Mouse (Mus musculus) heart, embryonic 16.5 days (tissue): ENCODE results near the gene Itih4. TPM values are rescaled to one million over a fixed set of nuclear protein-coding genes. Genes with fewer than 3 reads are reported as not detected.

Experiments
- ATAC-seq: fragments of 200-750 bp; cut with Nextera tagmentation; replicated peaks from 2 replicates; pipeline ENCODE4 v1.8.0; 2017; ENCODE audit warnings: moderate number of reproducible peaks; ENCODE audit not compliant: insufficient read depth, low FRiP score; ENCODE audit errors: extremely low read depth
- H3K27ac ChIP-seq: fragments of 300-500 bp; sonication (generic); 2 replicates; pipeline ENCODE4 v1.5.1; 2014; ENCODE audit warnings: mild to moderate bottlenecking, low read length, control low read depth, moderate library complexity
- H3K27me3 ChIP-seq: fragments of 300-500 bp; sonication (generic); 2 replicates; pipeline ENCODE4 v1.6.1; 2014; ENCODE audit warnings: low read length, mixed read lengths; ENCODE audit not compliant: control insufficient read depth, insufficient read depth
- H3K36me3 ChIP-seq: fragments of 300-500 bp; sonication (generic); 2 replicates; pipeline ENCODE4 v1.6.1; 2014; ENCODE audit not compliant: control insufficient read depth, insufficient read depth
- H3K4me1 ChIP-seq: fragments of 300-500 bp; sonication (generic); 2 replicates; pipeline ENCODE4 v1.6.1; 2014; ENCODE audit warnings: low read length, mixed read lengths; ENCODE audit not compliant: control insufficient read depth, insufficient read depth
- H3K4me2 ChIP-seq: fragments of 300-500 bp; sonication (generic); 2 replicates; pipeline ENCODE4 v1.6.1; 2014; ENCODE audit warnings: low read depth, mild to moderate bottlenecking, control low read depth, low read length
- H3K4me3 ChIP-seq: fragments of 300-500 bp; sonication (generic); 2 replicates; pipeline ENCODE4 v1.5.1; 2014; ENCODE audit warnings: mild to moderate bottlenecking, control low read depth, low read length
- H3K9ac ChIP-seq: fragments of 300-500 bp; sonication (generic); 2 replicates; pipeline ENCODE4 v1.6.1; 2014; ENCODE audit warnings: low read length, control low read depth
- H3K9me3 ChIP-seq: fragments of 300-500 bp; sonication (generic); replicated peaks from 2 replicates; pipeline ENCODE4 v1.6.1; 2016; ENCODE audit warnings: low read length; ENCODE audit not compliant: control insufficient read depth
- WGBS: fragments of 180-500 bp; shearing (Covaris S2); extraction: QIAGEN DNeasy Blood & Tissue Kit; methylation state at CpG from one replicate; pipeline ENCODE4 v1.1.7; 2014; 5-methylcytosine and 5-hydroxymethylcytosine counted together
- polyA plus RNA-seq: library from polyadenylated mRNA; unstranded; fragments of >200 nt; fragmentation: Nextera tagmentation; extraction: Ambion mirVana; gene quantifications from 2 replicates; pipeline ENCODE4 v1.2.1, GENCODE M21; 2015

Gene Itih4
- polyA plus RNA-seq, 1 experiment from 2014 or later: 0.38 TPM

DNA sequence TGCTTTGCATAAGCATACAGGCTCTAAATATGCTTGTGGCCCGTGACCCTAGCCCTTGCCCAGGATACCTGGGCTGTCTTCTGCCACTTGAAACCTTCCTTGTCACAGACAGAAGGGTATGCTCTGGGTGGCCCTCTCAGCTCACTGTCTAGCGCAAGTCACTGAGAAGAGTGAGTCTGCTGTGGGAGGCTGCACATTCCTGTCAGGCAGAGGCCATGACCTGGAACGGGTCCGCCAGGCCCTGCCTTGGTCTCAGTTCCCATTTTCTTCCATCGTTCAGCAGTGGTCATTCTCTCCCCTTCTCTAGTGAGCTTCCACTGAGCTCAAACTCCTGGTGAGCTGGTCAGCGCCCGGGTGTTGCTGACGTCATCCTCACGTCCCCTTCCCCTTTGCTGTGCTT is 10.3 kb upstream of the Itih4 start:
- H3K36me3 ChIP-seq: peaks cover 3% of the 10 kb centered on the region; the same call in 1 of the 2 replicates
- H3K27ac ChIP-seq: no peak overlapping the region
- 72% methylated on average over 9 of the region's 9 CpGs for WGBS
- H3K4me2 ChIP-seq: no peak overlapping the region
- peaks cover 4% of the 10 kb centered on the region for H3K4me1 ChIP-seq
- no peak for ATAC-seq
- H3K4me3 ChIP-seq: no peak overlapping the region
- no peaks in the 10 kb centered on the region for H3K9me3 ChIP-seq
- H3K27me3 ChIP-seq: no peaks in the 10 kb centered on the region
- no peak overlapping the region for H3K9ac ChIP-seq

- Histone ChIP-seq H3K27ac (no peak overlapping the region), H3K4me3 (no peak overlapping the region)
Measured at GRCm38 (mm10) chr14:30876451-30876850, 9.8 kb upstream of the Itih4 start.

GRCm38 (mm10) chr14:30877827-30878226 is 8.4 kb upstream of the Itih4 start:
- no peaks in the 10 kb centered on the region for H3K9me3 ChIP-seq
- no peak overlapping the region for H3K9ac ChIP-seq
- no peak for ATAC-seq
- no peak overlapping the region for H3K4me2 ChIP-seq
- H3K27ac ChIP-seq: no peak overlapping the region
- WGBS: 94% methylated on average over 3 of the region's 3 CpGs
- peaks cover 3% of the 10 kb centered on the region; the same call in 1 of the 2 replicates for H3K36me3 ChIP-seq
- H3K4me1 ChIP-seq: peaks cover 3% of the 10 kb centered on the region; the same call in 1 of the 2 replicates
- no peak overlapping the region for H3K4me3 ChIP-seq
- no peaks in the 10 kb centered on the region for H3K27me3 ChIP-seq

More at GRCm38 (mm10) chr14:30876451-30876850, 9.8 kb upstream of the Itih4 start:
- Histone ChIP-seq H3K4me1 (peaks cover 3% of the 10 kb centered on the region; the same call in 1 of the 2 replicates), H3K27me3 (no peaks in the 10 kb centered on the region), H3K36me3 (peaks cover 3% of the 10 kb centered on the region; the same call in 1 of the 2 replicates), H3K9me3 (no peaks in the 10 kb centered on the region), H3K9ac (no peak overlapping the region), H3K4me2 (no peak overlapping the region)
- WGBS: 81% methylated on average over 10 of the region's 10 CpGs
- no peak for ATAC-seq

DNA sequence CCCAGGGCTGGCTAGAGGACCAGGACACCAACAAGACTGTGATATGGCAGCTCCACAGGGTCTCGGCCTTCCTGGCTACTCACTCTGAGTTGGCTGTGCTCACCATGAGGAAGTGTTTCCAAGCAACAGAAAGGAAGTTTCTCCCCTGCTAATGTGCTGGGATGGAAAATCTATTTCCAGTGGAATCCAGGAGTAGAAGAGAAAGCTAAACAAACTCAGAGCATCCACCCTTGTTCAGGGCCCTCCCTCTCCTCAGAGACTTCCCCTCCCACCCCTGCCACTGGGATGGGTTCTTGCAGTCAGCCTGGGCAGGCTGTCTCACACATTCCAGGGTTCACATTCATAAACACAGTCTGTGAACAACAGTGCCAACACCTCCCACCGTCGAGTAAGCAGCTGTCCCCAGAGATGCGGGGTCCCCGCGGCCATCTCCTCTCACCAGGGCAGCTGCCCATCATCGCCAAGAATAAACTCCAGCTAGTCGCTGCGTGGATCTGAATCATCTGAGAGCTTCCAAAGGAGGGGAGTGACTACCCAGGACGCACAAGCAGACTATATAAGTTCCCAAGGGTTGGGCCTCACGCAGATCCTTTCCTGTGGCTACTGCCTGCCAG is 7.2 kb upstream of the Itih4 start, which contains the start of gene Mustn1:
TSS of gene Mustn1 (plus strand) at position 243 of the 614 bp plus-strand sequence.
- Histone ChIP-seq H3K27me3 (no peaks in the 10 kb centered on the region), H3K9me3 (no peaks in the 10 kb centered on the region), H3K4me2 (peak within 1 kb of the TSS; percentile 5; the same call in 1 of the 2 replicates), H3K4me1 (peaks cover 3% of the 10 kb centered on the region; the same call in 1 of the 2 replicates), H3K27ac (peak within 1 kb of the TSS; percentile 54), H3K36me3 (peaks cover 3% of the 10 kb centered on the region; the same call in 1 of the 2 replicates), H3K4me3 (no peak within 1 kb of the TSS), H3K9ac (0 out of 2 replicates have a peak within 1 kb of the TSS, but pooled peaks have one; percentile 8)
- 38% methylated on average over 11 of the region's 11 CpGs for WGBS
- ATAC-seq: peak; percentile 75

GRCm38 (mm10) chr14:30879794-30880193 is 6.5 kb upstream of the Itih4 start:
- no peak overlapping the region for H3K4me3 ChIP-seq
- no peaks in the 10 kb centered on the region for H3K36me3 ChIP-seq
- H3K27me3 ChIP-seq: no peaks in the 10 kb centered on the region
- H3K9ac ChIP-seq: 0 out of 2 replicates have a peak overlapping the region, but pooled peaks have one; percentile 8
- no peaks in the 10 kb centered on the region for H3K9me3 ChIP-seq
- 67% methylated on average over 9 of the region's 9 CpGs for WGBS
- H3K4me1 ChIP-seq: peaks cover 3% of the 10 kb centered on the region; the same call in 1 of the 2 replicates
- ATAC-seq: no peak
- H3K27ac ChIP-seq: peak overlapping the region; percentile 54
- no peak overlapping the region; the same call in 1 of the 2 replicates for H3K4me2 ChIP-seq

DNA sequence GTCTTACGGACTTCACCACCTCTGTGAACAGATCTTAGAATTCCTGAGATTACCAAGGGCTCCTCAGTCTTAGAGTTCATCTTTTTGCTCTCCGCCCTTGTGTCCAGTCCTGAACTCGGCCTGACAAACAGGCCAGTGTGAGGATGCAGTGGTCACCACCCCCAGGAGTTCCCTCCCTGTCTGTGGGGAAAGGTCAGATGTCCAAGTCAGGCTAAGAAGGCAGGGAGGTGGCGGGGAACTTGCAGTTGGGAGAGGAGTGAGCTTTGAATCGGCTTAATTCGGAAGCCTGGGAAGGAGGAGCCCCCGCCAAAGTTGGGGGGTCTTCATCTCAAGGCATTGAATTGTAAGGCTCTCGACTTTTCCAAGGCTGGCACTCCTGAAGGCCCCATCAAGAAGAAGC is 6.0 kb upstream of the Itih4 start:
- Histone ChIP-seq H3K9me3 (no peaks in the 10 kb centered on the region), H3K27me3 (no peaks in the 10 kb centered on the region), H3K4me2 (no peak overlapping the region), H3K4me1 (peaks cover 3% of the 10 kb centered on the region; the same call in 1 of the 2 replicates), H3K4me3 (no peak overlapping the region), H3K9ac (no peak overlapping the region), H3K36me3 (no peaks in the 10 kb centered on the region), H3K27ac (no peak overlapping the region)
- ATAC-seq: no peak
- 74% methylated on average over 8 of the region's 8 CpGs for WGBS

GRCm38 (mm10) chr14:30880811-30881717 is 5.2 kb upstream of the Itih4 start:
- no peaks in the 10 kb centered on the region for H3K36me3 ChIP-seq
- H3K27ac ChIP-seq: no peak overlapping the region
- H3K9ac ChIP-seq: no peak overlapping the region
- peaks cover 3% of the 10 kb centered on the region; the same call in 1 of the 2 replicates for H3K4me1 ChIP-seq
- H3K9me3 ChIP-seq: no peaks in the 10 kb centered on the region
- H3K4me3 ChIP-seq: no peak overlapping the region
- no peak for ATAC-seq
- no peaks in the 10 kb centered on the region for H3K27me3 ChIP-seq
- 74% methylated on average over 17 of the region's 17 CpGs for WGBS
- H3K4me2 ChIP-seq: no peak overlapping the region

DNA sequence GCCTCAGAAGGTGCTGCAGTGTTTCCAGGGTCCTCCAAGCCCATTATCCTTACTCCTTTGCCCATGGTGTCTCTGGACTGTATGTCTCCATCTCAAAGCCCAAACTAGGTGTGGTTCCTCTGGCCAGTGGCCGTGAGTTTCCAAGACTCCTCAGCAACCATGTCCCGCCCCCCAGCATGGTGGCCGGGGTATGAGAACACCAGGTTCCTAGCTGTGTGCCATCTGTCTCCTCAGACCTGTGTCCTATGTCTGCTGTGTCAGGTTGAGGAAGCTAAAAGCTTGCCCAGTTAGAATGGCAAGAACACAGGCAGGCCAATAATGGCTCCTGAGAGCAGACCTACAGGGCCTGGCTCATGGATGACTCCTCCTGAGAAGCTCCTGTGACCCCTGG is 4.6 kb upstream of the Itih4 start:
- Histone ChIP-seq H3K36me3 (no peaks in the 10 kb centered on the region), H3K9me3 (no peaks in the 10 kb centered on the region), H3K27me3 (no peaks in the 10 kb centered on the region), H3K4me2 (no peak overlapping the region), H3K9ac (no peak overlapping the region), H3K4me1 (peaks cover 3% of the 10 kb centered on the region; the same call in 1 of the 2 replicates), H3K4me3 (no peak overlapping the region), H3K27ac (no peak overlapping the region)
- ATAC-seq: no peak
- WGBS: 90% methylated on average over 3 of the region's 3 CpGs
